Mouse (Mus musculus) layer of hippocampus, postnatal 36 days (tissue): ENCODE results near the gene Nop10. TPM values are rescaled to one million over a fixed set of nuclear protein-coding genes. Genes with fewer than 3 reads are reported as not detected.
A peak's percentile ranks its signal among the peaks of the same experiment; 100 is the strongest.
"Not testable (repeated sequence)": the region's sequence is repeated elsewhere in the genome, so short reads cannot be mapped to it uniquely, and the experiment has no call there.

Experiments used
- DNase-seq, 2 experiments: peaks; one replicate each; pipeline ENCODE4 v3.0.0; 2022
- total RNA-seq, 2 experiments: library from RNA; stranded (reverse); gene quantifications; 2 replicates each; pipeline ENCODE4 v1.2.3; 2021

Gene Nop10
- total RNA-seq, 2 experiments from 2014 or later, result 52.2 to 54.7 TPM

DNA sequence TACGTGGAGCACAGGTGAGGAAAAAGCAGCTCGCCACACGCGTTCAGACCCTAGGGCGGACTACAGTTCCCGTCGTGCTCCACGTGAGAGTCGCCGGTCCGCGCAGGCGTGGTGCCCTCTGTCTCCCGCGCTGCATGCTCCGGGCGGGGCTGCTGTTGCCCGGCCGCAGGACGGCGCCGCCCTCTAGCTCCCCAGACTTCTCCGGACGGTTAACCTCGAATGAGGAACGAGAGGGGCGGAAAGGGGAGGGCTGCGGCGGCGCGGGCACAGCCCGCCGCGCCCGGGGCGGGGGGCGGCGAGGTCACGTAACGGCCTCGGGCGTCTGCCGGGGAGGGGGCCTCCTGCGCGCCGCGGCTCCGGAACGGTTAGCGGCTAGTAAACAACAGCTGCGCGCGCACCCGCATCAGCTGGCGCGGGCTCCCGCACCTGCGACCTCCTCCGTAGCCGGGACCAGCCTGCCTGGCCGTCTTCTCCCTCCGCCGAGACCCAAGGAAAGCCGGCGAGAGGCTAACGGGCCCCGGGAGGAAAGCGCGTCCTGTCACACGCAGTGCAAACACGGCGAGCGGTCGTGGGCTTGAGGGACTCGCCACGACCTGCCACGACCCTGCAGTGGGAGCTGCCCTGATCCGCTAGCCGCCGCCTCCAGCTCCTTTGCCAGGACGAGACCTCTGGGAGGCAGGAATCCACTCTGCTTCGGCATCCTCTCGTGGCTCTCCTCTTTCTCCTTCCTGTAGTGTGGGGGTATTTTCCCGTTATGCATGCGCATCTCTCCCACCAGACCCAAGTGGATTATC, 3.9 kb downstream of the Nop10 start, which contains the start of gene Slc12a6:
Slc12a6 (plus strand) TSS at position 378 of the 794 bp plus-strand sequence.
- DNase-seq, result peak; percentile 89

DNA sequence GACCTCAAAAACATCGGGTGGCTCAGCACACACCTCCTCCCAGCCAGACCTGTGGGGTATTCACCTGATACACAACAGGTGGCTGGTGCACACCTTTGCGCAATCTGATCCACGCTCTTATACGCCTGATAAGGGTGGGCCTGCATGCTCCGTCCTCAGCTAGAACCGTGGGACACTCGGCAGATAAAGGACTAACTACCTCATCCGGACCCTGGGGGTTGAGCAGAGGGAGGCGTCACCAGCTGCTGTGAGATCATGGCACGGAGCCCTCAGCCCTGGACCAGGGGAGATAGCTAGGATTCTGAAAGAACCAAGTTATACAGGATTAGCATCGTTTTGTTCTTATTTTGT, 4.5 kb downstream of the Nop10 start, which contains the start of gene Gm21985:
Gm21985 (plus strand) TSS at position 73 of the 351 bp plus-strand sequence.
- peak; percentile 26 to 40 for DNase-seq

DNA sequence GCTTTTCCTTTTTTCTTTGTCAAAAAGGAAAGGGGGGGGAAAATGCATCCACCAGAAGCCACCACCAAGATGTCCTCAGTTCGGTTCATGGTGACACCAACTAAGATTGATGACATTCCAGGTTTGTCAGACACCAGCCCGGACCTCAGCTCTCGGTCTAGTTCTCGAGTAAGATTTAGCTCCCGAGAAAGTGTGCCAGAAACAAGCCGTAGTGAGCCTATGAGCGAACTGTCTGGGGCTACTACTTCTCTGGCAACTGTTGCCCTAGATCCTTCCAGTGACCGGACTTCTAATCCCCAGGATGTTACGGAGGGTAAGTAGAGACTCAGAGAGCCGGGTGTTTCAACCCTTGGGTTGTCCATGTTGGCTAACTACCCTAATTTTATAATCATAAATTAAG, 5.1 kb downstream of the Nop10 start:
- no peak for DNase-seq

DNA sequence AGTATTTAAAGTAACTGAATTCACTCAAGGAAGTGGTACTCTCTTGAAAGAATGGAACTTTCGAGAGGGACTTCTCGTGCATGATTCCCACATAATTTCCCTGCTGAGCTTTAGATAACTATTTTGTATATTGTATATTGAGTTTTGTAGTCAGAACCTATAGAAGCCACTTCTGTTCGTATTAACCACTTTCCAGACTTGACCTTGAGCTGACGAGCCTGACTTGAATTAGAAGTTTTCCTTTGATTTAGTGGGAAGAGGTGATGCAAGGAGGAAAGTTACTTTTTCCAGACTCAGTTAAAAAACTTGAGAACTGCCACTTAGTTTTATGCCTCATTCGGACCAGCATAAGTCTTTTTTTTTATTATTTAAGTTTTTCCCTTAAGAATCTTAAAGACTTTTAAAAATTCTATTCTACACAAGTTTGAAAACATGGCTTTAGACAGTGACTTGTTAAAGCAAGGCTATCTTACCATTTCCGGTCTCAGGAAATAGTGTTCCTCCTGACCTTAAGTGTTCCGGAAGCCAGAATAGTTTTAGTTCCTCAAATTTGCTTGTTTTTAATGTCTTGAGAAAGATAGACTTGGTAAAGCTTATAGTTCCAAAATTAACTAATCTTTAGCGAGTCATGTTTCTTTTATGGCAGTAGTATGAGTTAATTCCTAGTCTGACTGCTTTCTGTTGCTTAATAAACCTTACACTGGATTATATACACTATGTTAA, 6.0 kb downstream of the Nop10 start:
- no peak for DNase-seq

DNA sequence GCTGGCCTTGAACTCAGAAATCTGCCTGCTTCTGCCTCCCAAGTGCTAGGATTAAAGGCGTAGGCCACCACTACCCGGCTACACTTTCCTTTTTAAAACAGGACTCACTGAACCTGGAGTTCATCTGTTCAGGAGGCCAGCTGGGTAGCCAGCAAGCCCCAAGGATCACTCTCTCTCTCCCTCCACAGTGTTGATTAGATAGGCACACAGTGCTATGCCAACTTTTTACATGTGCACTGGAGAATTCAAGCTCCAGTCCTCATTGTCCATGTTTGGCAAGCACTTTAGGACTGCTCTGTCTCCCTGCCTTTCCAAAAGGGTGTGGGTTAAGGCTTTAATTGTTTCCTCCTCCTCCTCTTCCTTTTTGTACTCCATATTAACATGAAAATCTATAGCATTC, 8.3 kb downstream of the Nop10 start:
- no peak for DNase-seq

DNA sequence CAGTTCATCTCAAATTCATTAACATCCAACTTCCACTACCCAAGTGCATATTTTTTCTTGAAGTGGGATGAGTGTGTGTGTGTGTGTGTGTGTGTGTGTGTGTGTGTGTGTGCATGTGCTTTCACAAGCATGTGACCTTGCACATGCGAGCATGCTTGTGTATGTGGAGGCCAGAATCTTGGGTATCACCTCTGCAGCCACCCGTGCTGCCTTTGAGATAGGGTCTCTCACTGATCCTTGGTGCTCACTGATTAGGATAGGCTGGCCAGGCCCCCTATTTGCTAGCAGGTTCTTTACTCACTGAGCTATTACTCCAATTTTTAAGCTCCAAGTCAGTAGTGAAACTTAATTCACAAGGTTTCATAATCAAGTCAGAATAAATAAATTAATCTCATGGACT, 11.2 kb downstream of the Nop10 start:
- DNase-seq, result no peak

DNA sequence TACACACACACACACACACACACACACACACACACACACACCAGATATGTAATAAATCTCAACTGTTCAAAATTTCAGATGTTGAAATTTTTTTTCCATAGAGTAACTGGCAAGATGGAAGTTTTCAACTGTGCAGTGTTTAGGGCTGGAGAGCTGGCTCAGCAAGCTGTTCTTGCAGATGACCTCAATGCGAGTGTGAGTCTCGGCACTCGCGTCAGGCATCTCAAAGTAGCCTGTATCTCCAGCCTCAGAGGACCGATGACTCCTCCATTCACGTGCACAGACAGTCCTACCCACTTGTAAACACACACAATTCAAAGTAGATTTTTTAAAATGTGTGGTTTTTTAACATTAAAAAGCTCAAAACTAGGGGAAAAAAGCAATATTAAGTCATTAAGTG, 11.7 kb downstream of the Nop10 start:
- DNase-seq, result no peak

DNA sequence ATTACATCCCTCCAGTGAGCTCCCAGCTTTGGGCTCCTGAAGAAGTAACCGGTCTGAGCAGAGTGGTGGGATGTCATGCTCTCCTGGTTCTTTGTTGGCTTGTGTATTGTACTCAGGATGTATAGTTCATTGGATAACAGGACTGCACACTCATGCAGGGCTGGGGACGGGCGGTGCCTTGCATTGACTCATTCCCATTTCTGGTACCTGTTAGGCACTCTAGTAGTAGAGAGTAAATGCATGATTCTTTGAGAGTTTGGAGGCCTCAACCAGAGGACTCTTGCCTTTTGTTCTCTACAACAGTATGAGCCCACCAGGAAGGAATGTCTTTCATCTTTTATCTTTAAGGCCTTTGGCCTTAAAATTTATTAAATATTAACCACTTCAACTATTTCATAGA, 15.1 kb downstream of the Nop10 start:
- no peak for DNase-seq

DNA sequence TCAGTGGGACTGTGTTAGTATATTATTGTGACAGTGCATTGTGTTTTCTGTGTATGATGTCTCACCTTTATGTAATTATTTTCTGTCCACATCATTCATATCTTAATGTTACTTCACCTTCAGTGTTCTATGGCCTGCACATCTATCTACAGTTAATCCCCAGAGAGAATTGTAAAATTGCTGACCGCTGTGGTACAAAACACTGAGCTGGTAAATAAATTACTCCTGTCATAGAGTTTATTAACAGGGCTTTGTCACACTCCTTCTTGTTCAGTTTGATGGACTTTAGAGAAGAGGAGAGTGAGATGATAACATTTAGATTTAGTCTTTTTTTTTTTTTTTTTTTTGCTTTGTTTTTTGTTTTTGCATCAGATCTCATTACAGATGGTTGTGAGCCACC, 21.1 kb downstream of the Nop10 start:
- no peak for DNase-seq

DNA sequence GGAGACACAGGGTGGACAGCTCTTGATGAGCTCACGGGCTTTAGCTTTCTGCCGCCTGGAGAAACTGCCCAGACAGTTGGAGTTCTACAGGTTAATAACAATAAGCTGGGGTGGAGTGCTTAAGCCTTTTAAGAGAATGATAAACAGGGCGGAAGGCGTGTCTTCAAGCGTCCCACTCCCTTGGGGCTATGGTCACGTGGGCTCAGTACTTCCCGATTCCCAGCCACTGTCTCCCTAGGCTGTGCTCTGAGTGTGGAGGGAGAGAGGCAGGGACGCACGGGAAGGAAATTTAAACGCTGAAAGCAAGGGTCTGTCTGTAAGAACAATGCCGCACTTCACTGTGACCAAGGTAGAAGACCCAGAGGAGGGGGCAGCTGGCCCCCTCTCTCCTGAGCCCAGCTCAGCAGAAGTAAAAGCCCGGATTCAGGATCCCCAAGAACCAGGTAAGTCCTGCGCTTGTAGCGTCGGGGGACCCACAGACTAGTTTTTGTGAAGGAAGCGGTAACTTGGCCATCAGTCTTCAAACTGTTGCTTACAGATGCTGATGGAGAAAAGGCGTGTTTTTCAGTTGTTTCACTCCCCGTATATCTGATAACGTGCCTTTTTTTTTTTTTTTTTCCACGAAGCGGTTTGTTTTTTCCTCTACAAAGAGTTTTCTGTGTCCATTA, 22.8 kb downstream of the Nop10 start:
- DNase-seq, result no peak

DNA sequence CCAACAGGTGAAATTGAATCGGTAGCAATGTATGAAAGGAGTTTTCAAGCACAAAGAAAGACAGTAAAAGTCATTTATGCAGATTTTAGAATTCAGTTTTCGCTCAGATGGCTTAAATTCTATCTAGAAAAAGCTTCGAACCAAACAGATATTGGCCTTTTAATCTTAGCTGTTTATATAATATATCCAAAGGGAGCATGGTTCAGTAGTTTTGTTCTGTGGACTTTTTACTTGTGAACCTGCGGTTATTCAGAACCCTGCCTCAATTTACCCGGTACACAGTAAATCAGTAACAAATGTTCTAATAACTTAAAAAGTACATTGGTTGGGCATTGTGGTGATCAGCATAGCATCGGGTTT, 23.3 kb downstream of the Nop10 start:
- no peak for DNase-seq

DNA sequence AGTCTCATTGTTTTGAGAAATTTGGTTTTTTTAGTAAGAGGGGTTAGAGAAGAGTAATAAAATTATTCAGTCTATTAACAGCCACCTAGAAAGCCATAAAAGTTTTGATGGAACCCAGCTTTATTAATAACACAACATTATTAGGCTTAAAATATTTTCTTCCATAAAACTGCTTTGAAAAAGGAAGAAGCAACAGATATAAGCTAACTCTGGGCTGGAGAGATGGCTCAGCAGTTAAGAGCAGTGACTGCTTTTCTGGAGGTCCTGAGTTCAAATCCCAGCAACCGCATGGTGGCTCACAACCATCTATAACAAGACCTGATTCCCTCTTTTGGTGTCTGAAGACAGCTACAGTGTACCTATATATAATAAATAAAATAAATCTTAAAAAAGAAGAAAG, 24.3 kb downstream of the Nop10 start:
- DNase-seq, result not testable (repeated sequence)

DNA sequence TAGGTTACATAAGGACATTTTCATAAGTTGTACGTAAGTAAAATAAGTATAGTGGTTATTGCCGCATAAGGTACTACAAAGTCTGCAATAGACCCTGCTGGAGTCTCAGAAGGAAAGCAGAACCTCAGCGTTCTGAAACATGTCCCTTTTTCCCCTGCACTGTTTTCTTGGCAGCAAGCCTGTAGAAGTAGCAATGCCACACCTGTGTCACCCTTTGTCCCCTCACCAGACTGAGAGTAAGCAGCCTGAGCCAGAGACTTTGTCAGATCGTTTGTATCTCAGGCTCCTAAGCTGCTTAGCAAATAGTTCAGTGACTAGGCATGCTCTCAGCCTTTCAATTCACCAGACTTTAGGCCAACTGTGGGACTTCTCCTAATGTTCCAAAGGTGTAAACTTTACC, 25.3 kb downstream of the Nop10 start:
- no peak for DNase-seq

DNA sequence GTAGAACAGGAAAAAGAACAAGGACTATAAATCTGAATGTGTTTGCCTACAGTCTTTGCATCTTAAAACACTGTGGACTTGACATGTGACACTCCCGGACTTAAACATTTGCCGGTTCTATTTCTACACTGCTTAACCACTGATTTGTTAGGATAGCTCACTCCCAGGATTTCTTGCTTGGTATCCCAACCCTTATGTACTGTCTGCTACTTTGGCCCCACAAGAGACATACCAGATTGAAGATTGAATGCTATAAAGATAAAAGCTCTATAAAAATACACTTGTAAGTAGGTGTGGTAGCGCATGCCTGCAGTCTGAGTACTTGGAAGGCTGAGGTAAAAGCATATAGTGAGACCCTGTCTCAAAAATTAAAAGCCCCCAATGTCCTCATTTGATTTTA, 27.8 kb downstream of the Nop10 start:
- no peak for DNase-seq

DNA sequence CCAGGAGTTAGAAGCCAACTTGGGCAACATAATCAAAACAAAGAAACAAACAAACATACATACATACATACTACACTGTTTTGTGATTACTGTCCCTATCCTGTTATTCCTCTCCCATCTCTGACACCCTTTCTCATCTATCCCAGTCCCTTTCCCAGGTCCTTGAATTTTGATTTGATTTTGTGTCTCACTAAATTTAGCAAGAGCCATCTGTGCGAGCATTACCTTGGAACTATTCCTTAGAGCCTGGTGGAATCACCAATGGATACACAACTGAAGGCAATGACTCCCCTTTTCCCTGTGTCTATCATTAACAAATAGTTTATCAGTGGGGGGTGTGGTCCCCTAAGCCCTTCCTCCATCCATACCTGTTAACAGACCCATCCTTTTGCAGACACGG, 31.1 kb downstream of the Nop10 start:
- no peak for DNase-seq

DNA sequence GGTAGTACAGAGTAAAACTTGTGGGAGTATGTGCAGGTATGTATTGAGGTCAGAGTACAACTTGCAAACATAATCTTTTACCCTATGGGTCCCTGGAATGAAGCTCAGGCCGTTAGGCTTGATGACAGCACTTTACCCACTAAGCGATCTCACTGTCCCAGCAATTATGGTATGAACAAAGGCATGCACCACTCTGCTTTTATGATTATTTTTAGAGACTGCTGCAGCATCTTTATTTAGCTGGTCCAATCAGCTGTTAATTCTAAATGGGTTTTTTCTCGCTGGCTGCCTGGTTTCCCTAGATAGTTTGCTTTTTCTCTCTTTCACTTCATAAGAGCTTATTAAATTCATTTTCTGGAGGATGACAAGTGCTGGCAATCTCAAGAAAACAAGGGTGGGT, 34.5 kb downstream of the Nop10 start:
- DNase-seq, result no peak

DNA sequence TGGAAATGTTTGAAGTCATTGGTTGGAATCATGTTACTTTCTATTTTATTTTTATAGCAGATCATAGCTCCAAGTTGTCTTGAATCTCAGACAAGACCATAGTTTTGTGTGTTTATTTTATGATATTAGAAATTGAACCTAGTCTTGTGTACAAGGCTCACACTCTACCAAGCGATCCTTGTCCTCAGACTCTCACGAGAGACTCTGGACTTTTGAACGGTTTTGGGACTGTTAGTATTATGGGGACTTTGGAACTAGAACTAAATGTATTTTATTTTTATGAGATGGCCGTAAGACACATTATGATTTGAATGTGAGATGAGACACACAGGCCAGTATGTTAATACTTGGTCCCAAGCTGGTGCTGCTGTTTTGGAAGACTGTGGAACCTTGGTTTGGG, 36.5 kb downstream of the Nop10 start:
- no peak for DNase-seq

DNA sequence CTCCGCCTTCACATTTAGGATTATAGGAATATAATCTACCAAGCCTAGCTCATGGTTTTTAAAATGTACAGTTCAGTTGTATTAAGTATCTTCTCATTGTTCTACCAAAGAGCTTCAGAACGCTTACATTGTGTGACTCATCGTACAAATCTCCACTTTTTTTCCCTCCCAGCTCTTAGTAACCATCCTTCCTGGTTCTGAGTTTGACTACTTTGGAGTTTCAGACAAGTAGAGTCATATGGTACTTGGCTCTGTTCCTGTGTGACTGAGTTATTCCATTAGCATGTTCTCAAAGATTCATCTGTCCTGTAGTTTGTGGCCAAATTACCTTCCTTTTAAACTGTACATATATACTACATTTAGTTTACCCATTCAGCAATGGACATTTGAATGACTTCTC, 46.9 kb downstream of the Nop10 start:
- DNase-seq, result no peak

DNA sequence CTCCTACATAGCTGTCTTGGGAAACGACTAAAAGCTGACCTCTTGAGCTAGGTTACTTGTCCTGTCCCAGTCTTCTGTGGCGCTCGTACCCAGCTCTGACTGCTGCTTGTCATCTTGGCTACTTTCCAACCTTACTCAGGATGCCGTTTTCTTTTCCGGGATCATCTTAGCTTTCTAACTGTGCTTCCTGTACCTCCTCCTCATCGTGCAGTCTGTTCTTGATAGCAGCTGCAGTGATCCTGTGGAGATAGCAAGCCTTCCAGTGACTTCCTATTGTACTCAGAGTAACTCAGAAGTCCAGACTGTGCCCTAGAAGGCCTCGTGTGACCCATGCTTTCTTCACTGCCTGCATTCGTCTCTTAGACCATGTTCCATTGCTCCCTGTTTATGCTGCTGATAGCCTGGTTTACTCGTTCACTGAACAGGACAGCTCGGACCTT, 47.5 kb downstream of the Nop10 start:
- no peak for DNase-seq
